Mouse (Mus musculus): ENCODE measurements around the gene Cel.

DNA sequence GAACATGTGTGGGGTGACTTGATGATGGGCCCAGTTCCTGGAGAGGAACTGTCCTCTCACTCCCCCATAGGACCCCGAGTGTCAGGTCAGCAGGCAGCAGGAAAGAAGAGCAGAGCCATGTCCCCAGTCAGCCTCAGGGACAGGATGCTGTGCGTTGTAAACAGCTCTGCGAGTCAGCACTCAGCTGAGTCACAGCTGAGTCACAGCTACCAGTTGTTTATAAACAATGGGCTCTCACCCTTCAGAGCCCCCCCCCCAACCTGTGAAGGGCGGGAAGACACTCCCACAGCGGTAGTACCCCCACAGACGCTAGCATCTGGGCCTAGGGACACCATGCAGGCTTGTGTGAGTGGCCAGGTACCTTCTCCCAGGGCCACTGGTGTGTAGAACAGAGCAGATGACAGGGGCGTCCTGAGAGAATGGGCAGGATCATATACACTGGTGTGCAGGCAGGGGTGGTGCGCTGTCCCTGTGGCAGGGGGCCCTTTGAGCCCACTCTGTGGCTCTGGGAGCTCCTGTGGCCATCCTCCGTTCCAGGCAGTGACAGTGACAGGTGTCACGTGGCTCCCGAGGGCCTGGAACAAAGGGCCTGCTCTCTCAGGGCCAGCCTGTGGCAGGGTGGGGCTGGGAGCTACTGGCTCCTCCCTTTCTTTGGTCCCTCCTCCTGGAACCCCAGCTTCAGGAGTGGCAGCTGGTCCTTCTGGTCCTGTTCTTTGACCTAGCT, 37.8 kb downstream of the Cel start:
- TF ChIP-seq GATA1 (IDR thresholded peaks at IDR 0.05; ENCODE audit: borderline replicate concordance, low read length) (no peak), FLI1 (IDR thresholded peaks at IDR 0.05; ENCODE audit: low read length) (no peak)

Data from megakaryocyte, embryonic 14.5 days (primary cell).